Mouse (Mus musculus) heart, adult 2 months (tissue): ENCODE measurements around the gene Rtl10.

Experiments used
- CTCF ChIP-seq: fragments of 200-600 bp; IDR thresholded peaks from 2 replicates; pipeline ENCODE4 v1.8.1; 2022; ENCODE audit warnings: antibody characterized with exemption, mild to moderate bottlenecking, moderate library complexity
- EP300 ChIP-seq: fragments of 200-500 bp; IDR thresholded peaks from 2 replicates; pipeline ENCODE4 v1.6.1; 2011; ENCODE audit warnings: low read depth, low read length, control low read depth; ENCODE audit not compliant: insufficient read depth

DNA sequence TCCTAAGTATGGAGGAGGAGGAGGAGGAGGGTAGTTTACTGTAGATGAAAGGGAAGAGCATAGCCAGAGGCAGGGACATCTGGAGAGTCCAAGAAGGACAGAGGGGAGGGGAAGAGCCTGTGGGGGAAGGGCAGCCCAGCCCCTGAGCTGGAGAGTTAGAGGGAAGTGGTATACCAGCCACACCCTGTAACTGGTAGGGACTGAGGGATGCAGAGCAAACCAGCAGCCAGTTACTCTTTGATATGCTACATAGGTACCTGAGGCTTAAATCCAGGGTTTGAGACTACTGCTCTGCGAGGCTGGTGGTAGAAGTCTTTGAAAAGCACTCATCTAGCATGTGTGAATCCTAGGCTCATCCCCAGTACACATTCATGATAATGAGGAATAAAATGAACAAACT, 7.8 kb upstream of the Rtl10 start:
- TF ChIP-seq EP300 (no peak), CTCF (no peak)
